ENCODE assay signal across 9 mouse cellular contexts in the genomic region with DNA sequence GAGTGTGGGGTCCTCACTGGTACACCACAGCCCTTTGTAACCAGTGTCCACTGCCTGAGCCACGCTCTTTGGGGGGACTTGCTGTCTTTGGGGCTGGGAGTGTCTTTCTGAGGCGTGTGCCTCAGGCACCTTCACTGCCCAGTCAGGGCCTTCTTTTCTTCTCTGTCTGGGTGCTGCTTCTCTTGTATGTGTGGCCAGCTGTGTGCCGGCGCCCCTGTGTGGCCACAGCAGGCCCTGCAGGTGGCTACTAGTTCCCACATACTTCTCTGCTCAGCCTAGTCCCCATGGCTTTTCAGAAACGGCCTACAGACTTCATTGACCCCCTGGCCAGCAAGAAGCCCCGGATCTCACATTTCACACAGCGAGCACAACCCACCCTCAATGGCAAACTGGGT. TPM values are rescaled to one million over a fixed set of nuclear protein-coding genes. Genes with fewer than 3 reads are reported as not detected.
DNase-seq lines count a peak whose midpoint lies in the region; ATAC-seq and TF ChIP-seq lines count a peak whose summit lies in the region.
"Had no signal": no experiment of that assay in that cellular context is flagged by ENCODE, and none has a peak within 500 bp of the region (broad histone marks: within the 10 kb centered on the region; RNA-seq: fewer than 3 reads in every experiment).

No protein-coding gene starts in this region.

- H3K9me3 ChIP-seq in forebrain, embryonic 12.5 days, result no peaks in the 10 kb centered on the region
- H3K9me3 ChIP-seq in hindbrain, embryonic 13.5 days, result no peaks in the 10 kb centered on the region
- H3K9me3 ChIP-seq in limb, embryonic 14.5 days (ENCODE audit: control insufficient read depth, low read length), result no peaks in the 10 kb centered on the region
- no peaks in the 10 kb centered on the region for H3K9me3 ChIP-seq in midbrain, embryonic 16.5 days (replicated peaks; ENCODE audit: control insufficient read depth, low read length, poor library complexity, severe bottlenecking)
- H3K9me3 ChIP-seq: embryonic facial prominence, embryonic 15.5 days had no signal

- no peaks in the 10 kb centered on the region for H3K27me3 ChIP-seq in forebrain, embryonic 12.5 days
- no peaks in the 10 kb centered on the region for H3K27me3 ChIP-seq in hindbrain, embryonic 13.5 days
- no peaks in the 10 kb centered on the region for H3K27me3 ChIP-seq in limb, embryonic 14.5 days (ENCODE audit: control insufficient read depth, insufficient read depth, low read length)
- no peaks in the 10 kb centered on the region for H3K27me3 ChIP-seq in midbrain, embryonic 16.5 days (ENCODE audit: control insufficient read depth, insufficient read depth, low read depth, low read length)
- H3K27me3 ChIP-seq: embryonic facial prominence, embryonic 15.5 days had no signal

- no peak overlapping the region for H3K4me3 ChIP-seq in forebrain, embryonic 12.5 days (replicated peaks)
- no peak overlapping the region for H3K4me3 ChIP-seq in hindbrain, embryonic 13.5 days
- H3K4me3 ChIP-seq in limb, embryonic 14.5 days (replicated peaks; ENCODE audit: low read length), result no peak overlapping the region
- no peak overlapping the region for H3K4me3 ChIP-seq in midbrain, embryonic 16.5 days (ENCODE audit: low read depth, low read length)
- H3K4me3 ChIP-seq: embryonic facial prominence, embryonic 15.5 days had no signal

- no peak overlapping the region for H3K9ac ChIP-seq in forebrain, embryonic 12.5 days
- no peak overlapping the region for H3K9ac ChIP-seq in hindbrain, embryonic 13.5 days
- H3K9ac ChIP-seq in limb, embryonic 14.5 days (ENCODE audit: low read depth, low read length, severe bottlenecking), result no peak overlapping the region
- no peak overlapping the region for H3K9ac ChIP-seq in midbrain, embryonic 16.5 days (ENCODE audit: low read depth, low read length)
- H3K9ac ChIP-seq: embryonic facial prominence, embryonic 15.5 days had no signal

- H3K36me3 ChIP-seq in forebrain, embryonic 12.5 days (replicated peaks), result peaks cover 94% of the 10 kb centered on the region
- H3K36me3 ChIP-seq in hindbrain, embryonic 13.5 days, result peaks cover 96% of the 10 kb centered on the region
- H3K36me3 ChIP-seq in limb, embryonic 14.5 days (ENCODE audit: control insufficient read depth, insufficient read depth, low read length), result peaks cover 88% of the 10 kb centered on the region
- peaks cover 42% of the 10 kb centered on the region for H3K36me3 ChIP-seq in midbrain, embryonic 16.5 days (ENCODE audit: control insufficient read depth, insufficient read depth, low read length)

- 47% methylated on average over 7 of the region's 7 CpGs for WGBS in forebrain, embryonic 12.5 days
- WGBS in hindbrain, embryonic 13.5 days, result 42% methylated on average over 7 of the region's 7 CpGs
- WGBS in limb, embryonic 14.5 days, result 39% methylated on average over 7 of the region's 7 CpGs
- 43% methylated on average over 7 of the region's 7 CpGs for WGBS in midbrain, embryonic 16.5 days

- H3K4me1 ChIP-seq in forebrain, embryonic 12.5 days, result no peaks in the 10 kb centered on the region
- H3K4me1 ChIP-seq in hindbrain, embryonic 13.5 days (replicated peaks), result no peaks in the 10 kb centered on the region; the same call in 1 of the 2 replicates
- no peaks in the 10 kb centered on the region for H3K4me1 ChIP-seq in limb, embryonic 14.5 days (ENCODE audit: control insufficient read depth, insufficient read depth, low read length)
- H3K4me1 ChIP-seq in midbrain, embryonic 16.5 days (ENCODE audit: control insufficient read depth, insufficient read depth, low read length), result no peaks in the 10 kb centered on the region
- H3K4me1 ChIP-seq: embryonic facial prominence, embryonic 15.5 days had no signal

- TF ChIP-seq POLR2A in limb, embryonic 14.5 days (IDR thresholded peaks at IDR 0.05; ENCODE audit: borderline replicate concordance, extremely low read depth, insufficient read depth, insufficient read length), result no peak

- peak; percentile 73 for ATAC-seq in forebrain, embryonic 12.5 days (ENCODE audit: low FRiP score)
- peak; percentile 59 for ATAC-seq in hindbrain, embryonic 13.5 days (ENCODE audit: low FRiP score)
- 0 out of 2 replicates have a peak, but pooled peaks have one; percentile 35 for ATAC-seq in limb, embryonic 14.5 days (ENCODE audit: low FRiP score, low read depth)
- ATAC-seq in midbrain, embryonic 16.5 days, result peak; percentile 62

- H3K4me2 ChIP-seq in forebrain, embryonic 12.5 days, result no peak overlapping the region
- no peak overlapping the region for H3K4me2 ChIP-seq in hindbrain, embryonic 13.5 days
- no peak overlapping the region for H3K4me2 ChIP-seq in limb, embryonic 14.5 days (replicated peaks; ENCODE audit: low read depth, low read length, severe bottlenecking)
- H3K4me2 ChIP-seq in midbrain, embryonic 16.5 days (ENCODE audit: low read length), result no peak overlapping the region
- H3K4me2 ChIP-seq: embryonic facial prominence, embryonic 15.5 days had no signal

- no peak overlapping the region; the same call in 1 of the 2 replicates for H3K27ac ChIP-seq in forebrain, embryonic 12.5 days
- no peak overlapping the region for H3K27ac ChIP-seq in hindbrain, embryonic 13.5 days
- no peak overlapping the region for H3K27ac ChIP-seq in limb, embryonic 14.5 days (replicated peaks; ENCODE audit: low read depth, low read length)
- H3K27ac ChIP-seq in midbrain, embryonic 16.5 days (ENCODE audit: low read length), result no peak overlapping the region
- H3K27ac ChIP-seq: embryonic facial prominence, embryonic 15.5 days had no signal

- peak; percentile 44 to 75 for DNase-seq in right cerebral cortex, adult 2 months (ENCODE audit: low spot score in 2 of 2)
- no peak for DNase-seq in right cerebral cortex, postnatal 36 days (ENCODE audit: low spot score in 2 of 2)
- peak; percentile 81 for DNase-seq in adrenal gland, postnatal 14 days
- DNase-seq in limb, embryonic 14.5 days (ENCODE audit: low spot score), result no peak
- DNase-seq in yolk sac, embryonic 10.5 days (ENCODE audit: low spot score), result no peak

RNA-seq across cellular contexts. Expression of gene Isyna1, which starts 8.9 kb away (rescaled TPM):
- total RNA-seq in adrenal gland, postnatal 14 days (2021), result 77.2 and 84.7 TPM in 2 replicates
- 101 and 107 TPM in 2 replicates for polyA plus RNA-seq in forebrain, embryonic 12.5 days (2016; fragmentation: Nextera tagmentation; extraction: Ambion mirVana)
- polyA plus RNA-seq in hindbrain, embryonic 13.5 days (2015; fragmentation: Nextera tagmentation; extraction: Ambion mirVana), result 121 and 125 TPM in 2 replicates
- 213 and 279 TPM in 2 replicates for polyA plus RNA-seq in limb, embryonic 14.5 days (2012; rRNA removed)
- 94.4 and 103 TPM in 2 replicates for polyA plus RNA-seq in limb, embryonic 14.5 days (2014; fragmentation: Nextera tagmentation; extraction: Ambion mirVana)
- polyA plus RNA-seq in midbrain, embryonic 16.5 days (2015; fragmentation: Nextera tagmentation; extraction: Ambion mirVana), result 155 and 171 TPM in 2 replicates

RNA-seq across cellular contexts. Expression of gene Ssbp4, which starts 23.4 kb away (rescaled TPM):
- 84.4 and 102 TPM in 2 replicates for total RNA-seq in adrenal gland, postnatal 14 days (2021)
- polyA plus RNA-seq in forebrain, embryonic 12.5 days (2016; fragmentation: Nextera tagmentation; extraction: Ambion mirVana), result 97.4 and 106 TPM in 2 replicates
- polyA plus RNA-seq in hindbrain, embryonic 13.5 days (2015; fragmentation: Nextera tagmentation; extraction: Ambion mirVana), result 122 and 132 TPM in 2 replicates
- polyA plus RNA-seq in limb, embryonic 14.5 days (2012; rRNA removed), result 163 and 236 TPM in 2 replicates
- polyA plus RNA-seq in limb, embryonic 14.5 days (2014; fragmentation: Nextera tagmentation; extraction: Ambion mirVana), result 151 and 171 TPM in 2 replicates
- polyA plus RNA-seq in midbrain, embryonic 16.5 days (2015; fragmentation: Nextera tagmentation; extraction: Ambion mirVana), result 151 and 173 TPM in 2 replicates

RNA-seq across cellular contexts. Expression of gene Lrrc25, which starts 30.7 kb away (rescaled TPM):
- 1.6 and 2.0 TPM in 2 replicates for total RNA-seq in adrenal gland, postnatal 14 days (2021)
- polyA plus RNA-seq in forebrain, embryonic 12.5 days (2016; fragmentation: Nextera tagmentation; extraction: Ambion mirVana), result 0.31 and 0.45 TPM in 2 replicates
- polyA plus RNA-seq in hindbrain, embryonic 13.5 days (2015; fragmentation: Nextera tagmentation; extraction: Ambion mirVana), result 1.5 and 1.9 TPM in 2 replicates
- polyA plus RNA-seq in limb, embryonic 14.5 days (2012; rRNA removed), result 3.5 and 4.5 TPM in 2 replicates
- 2.5 and 3.2 TPM in 2 replicates for polyA plus RNA-seq in limb, embryonic 14.5 days (2014; fragmentation: Nextera tagmentation; extraction: Ambion mirVana)
- polyA plus RNA-seq in midbrain, embryonic 16.5 days (2015; fragmentation: Nextera tagmentation; extraction: Ambion mirVana), result 0.64 and 0.97 TPM in 2 replicates

RNA-seq across cellular contexts. Expression of gene Ell, which starts 46.0 kb away (rescaled TPM):
- total RNA-seq in adrenal gland, postnatal 14 days (2021), result 22.4 and 22.9 TPM in 2 replicates
- polyA plus RNA-seq in forebrain, embryonic 12.5 days (2016; fragmentation: Nextera tagmentation; extraction: Ambion mirVana), result 18.8 and 19.9 TPM in 2 replicates
- polyA plus RNA-seq in hindbrain, embryonic 13.5 days (2015; fragmentation: Nextera tagmentation; extraction: Ambion mirVana), result 16.3 and 17.2 TPM in 2 replicates
- polyA plus RNA-seq in limb, embryonic 14.5 days (2012; rRNA removed), result 30.3 and 35.3 TPM in 2 replicates
- 20.2 and 22.4 TPM in 2 replicates for polyA plus RNA-seq in limb, embryonic 14.5 days (2014; fragmentation: Nextera tagmentation; extraction: Ambion mirVana)
- 16.7 and 19.2 TPM in 2 replicates for polyA plus RNA-seq in midbrain, embryonic 16.5 days (2015; fragmentation: Nextera tagmentation; extraction: Ambion mirVana)

RNA-seq across cellular contexts. Expression of gene Gdf15, which starts 47.0 kb away (rescaled TPM):
- total RNA-seq in adrenal gland, postnatal 14 days (2021), result 0.79 and 1.0 TPM in 2 replicates
- 0.14 TPM in 1 of 2 replicates, not detected in the other for polyA plus RNA-seq in forebrain, embryonic 12.5 days (2016; fragmentation: Nextera tagmentation; extraction: Ambion mirVana)
- polyA plus RNA-seq in hindbrain, embryonic 13.5 days (2015; fragmentation: Nextera tagmentation; extraction: Ambion mirVana), result 0.12 and 0.14 TPM in 2 replicates
- 0.15 and 0.47 TPM in 2 replicates for polyA plus RNA-seq in limb, embryonic 14.5 days (2012; rRNA removed)
- 0.18 TPM in 1 of 2 replicates, not detected in the other for polyA plus RNA-seq in limb, embryonic 14.5 days (2014; fragmentation: Nextera tagmentation; extraction: Ambion mirVana)
- 0.35 and 0.39 TPM in 2 replicates for polyA plus RNA-seq in midbrain, embryonic 16.5 days (2015; fragmentation: Nextera tagmentation; extraction: Ambion mirVana)

Comparison
In these comparisons a context has a peak if more than half of its experiments do, and no peak if none do; other contexts are left out.
1. DNase-seq: peak in right cerebral cortex, adult 2 months (2 of 2) and adrenal gland, postnatal 14 days (single experiment); none in right cerebral cortex, postnatal 36 days (0 of 2), limb, embryonic 14.5 days (single experiment) and yolk sac, embryonic 10.5 days (single experiment).
2. Peak in every context shown above with its lines, with median percentiles within 50 percentile points of each other: ATAC-seq.